Mouse (Mus musculus) neural tube, embryonic 10.5 days (tissue): Measurements from ENCODE around the gene Gm26897.

ENCODE experiments used
- DNase-seq: peaks from one replicate; pipeline ENCODE4 v3.0.0-alpha.2; 2017; ENCODE audit warnings: low spot score; ENCODE audit errors: extremely low spot score

Gene Gm26897

DNA sequence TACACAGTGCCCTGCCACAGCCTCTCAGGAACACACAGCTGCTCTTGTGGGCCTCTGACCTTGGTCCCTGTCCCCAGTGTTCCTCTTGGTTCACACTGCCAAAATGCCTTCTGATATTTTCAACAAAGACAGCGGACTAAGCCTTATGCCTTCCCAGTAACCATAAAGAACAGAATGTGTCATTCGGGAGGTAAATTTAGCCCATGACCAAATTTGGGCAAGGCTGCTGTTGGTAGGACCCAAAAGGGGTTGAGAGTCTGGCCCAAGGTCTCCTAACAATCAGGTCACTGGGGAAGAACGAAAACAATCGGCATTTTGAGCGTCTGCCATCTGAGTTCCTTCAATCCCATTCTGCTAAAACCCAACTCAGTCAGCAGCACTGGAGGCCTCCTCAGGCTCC, 15.9 kb downstream of the Gm26897 start:
- DNase-seq = no peak

DNA sequence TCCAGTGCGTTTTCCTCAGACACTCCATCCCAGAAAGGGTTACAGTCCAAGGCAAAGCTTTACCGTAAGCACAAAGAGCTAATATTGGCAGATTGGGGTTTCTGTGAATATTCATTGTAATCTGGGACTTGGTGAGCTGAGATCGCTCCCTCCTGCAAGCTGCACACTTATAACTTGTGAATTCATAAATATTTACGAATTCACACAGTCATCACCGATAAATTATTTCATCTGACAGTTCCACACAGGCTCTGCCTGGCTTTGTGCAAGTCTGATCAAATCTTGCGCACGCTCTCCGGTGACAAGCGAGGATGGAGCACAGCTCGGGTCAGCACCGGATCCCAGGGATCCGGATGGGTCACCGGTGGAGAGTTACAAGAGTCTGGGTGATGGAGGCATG, 16.4 kb downstream of the Gm26897 start:
- no peak for DNase-seq

DNA sequence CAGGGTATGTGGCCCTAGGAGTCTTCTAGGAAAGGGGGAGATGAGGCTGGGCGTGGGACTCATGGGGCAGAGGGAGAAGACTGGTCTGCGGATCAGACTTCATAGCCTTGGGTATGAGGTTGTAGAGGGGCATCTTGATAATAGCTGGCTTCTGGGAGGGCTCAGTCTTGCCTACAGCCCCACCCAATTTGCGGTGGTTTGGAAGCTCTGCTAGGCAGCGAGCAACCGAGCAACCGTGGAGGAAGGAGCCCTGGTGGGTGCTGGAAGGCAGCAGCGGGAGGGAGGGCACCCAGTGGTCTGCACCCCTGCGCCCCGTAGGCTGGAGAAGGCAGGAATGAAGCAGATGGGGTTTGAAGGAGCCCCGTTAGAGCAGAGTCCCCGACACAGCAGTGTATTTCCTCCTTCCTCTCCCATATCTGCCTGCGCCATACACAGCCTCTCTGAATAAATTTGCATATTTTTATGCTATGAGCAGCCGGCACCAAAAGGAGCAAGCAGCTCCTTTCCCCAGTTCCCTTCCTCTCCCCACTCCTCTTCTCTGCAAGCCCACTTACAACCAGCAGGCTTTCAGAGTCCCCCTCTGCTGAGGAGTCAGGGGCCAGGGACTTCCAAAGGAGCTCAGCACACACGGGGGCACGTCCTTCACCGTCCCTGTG, 20.9 kb downstream of the Gm26897 start:
- no peak for DNase-seq

DNA sequence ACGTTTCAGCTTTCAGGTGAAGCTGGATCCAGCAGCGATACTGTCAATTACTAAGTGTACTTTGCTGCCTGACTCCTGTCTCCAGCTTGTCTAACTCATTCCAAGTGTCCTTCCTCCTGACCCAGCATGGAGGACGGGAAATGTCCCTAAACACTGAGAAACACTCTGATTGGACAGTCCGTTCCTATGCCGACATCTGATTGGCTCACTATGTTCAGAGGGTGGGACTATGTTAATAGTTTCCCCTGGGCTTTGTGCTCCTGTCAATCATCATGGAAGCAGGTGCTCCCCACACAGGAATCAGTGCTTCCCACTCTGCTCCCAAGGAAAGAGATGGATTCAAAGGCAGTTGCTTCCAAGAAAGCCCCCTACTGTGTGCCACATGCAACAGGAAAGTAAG, 21.6 kb downstream of the Gm26897 start:
- DNase-seq = peak; percentile 58

DNA sequence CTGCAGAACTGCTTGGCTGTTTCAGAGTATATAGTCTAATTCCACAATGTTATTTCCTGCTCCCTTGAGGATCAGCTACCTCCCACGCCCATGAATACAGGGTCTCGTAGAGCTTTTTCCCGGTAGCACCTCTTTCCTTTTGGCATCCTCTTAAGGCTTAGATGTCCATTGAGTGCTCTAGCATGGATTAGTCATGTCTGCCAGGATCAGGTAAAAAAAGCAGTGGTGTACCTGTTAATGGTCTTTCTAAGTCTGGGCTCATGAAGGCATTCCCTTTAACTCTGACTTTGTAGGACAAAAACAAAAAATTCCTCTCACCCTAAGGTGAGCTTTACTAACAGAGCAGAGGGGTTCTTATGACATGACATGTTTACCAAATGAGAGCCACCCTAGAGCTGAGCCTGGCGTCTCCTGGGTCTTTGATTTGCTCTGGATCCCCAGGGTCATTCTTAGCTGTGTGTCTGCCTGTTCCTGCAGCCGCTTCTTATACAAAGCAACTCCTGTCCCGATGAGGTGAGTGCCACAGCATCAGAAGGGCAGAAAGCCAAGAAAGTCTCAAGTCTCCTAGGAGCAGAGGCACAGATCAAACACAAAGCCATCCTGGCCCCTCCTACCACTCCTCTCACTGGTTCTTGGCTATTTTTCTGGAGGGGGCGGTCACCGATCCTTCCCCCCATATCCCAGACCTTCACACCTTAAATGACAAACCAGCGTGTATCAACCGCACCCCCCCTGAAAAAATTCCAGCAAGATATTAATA, 27.2 kb downstream of the Gm26897 start:
- peak; percentile 32 for DNase-seq

DNA sequence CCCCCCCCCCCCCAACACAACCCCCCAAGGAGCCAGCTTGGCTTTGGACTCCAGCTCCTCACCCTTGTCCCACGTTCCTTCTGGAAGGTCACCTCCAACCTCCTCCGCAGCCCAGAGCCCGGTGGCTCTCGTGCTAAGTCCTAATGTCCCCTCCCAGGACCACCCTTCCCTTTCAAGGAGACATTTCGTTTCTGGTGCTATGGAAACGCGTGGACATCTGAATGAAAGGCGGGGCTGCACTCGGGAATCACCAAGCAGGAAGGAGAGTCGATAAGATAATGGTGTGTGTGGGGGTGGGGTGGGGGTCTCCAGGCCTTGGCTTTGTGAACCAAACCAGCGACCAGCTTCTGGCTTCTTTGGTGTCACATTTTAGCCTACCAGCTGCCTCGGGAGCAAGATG, 27.9 kb downstream of the Gm26897 start:
- peak; percentile 65 for DNase-seq

DNA sequence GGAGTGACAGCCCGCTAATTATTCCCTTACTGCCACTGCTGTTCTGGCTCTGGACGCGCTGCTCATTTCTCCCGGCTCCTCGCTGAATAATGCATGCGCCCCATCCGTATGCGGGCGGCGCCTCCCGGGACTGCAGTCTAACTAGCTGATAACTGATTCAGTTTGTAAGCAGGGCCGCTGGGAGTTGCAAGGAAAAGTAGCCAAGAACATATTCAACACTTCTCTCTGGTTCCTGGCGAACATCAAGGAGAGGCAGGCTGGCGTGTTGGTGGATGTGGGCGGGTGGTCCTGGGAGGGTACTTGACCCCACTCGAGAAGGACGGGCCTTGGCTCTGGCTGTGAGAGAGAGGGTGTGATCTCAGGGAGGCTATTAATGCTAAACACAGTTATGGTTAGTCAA, 28.4 kb downstream of the Gm26897 start:
- DNase-seq = peak; percentile 71

DNA sequence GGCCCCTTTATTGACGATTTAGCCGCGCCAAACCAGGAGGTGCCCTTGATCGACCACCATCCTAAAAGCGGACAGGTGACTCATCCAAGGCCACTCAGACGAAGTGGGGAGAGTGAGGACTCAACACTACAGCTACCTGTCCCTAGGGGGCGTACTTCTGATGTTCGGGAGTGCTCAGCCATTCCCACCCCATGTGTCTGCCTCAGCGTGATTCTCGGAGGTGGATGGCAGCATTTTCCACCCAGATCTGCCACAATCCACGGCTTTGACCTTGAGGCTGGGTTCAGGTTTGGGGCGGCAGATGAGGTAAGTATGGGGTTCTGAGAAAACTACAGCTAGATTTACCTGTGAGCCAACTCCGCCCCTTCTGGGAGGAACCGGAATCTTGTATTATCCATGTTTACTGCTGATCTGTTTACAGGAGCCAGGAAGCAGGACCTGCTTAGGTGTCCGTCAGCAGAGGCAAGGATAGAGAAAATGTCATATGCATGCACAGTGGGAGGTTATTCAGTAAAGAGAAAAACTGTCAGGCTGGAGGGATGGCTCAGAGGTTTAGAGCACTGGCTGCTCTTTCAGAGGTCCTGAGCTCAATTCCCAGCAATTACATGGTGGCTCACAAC, 32.1 kb downstream of the Gm26897 start:
- DNase-seq = no peak

DNA sequence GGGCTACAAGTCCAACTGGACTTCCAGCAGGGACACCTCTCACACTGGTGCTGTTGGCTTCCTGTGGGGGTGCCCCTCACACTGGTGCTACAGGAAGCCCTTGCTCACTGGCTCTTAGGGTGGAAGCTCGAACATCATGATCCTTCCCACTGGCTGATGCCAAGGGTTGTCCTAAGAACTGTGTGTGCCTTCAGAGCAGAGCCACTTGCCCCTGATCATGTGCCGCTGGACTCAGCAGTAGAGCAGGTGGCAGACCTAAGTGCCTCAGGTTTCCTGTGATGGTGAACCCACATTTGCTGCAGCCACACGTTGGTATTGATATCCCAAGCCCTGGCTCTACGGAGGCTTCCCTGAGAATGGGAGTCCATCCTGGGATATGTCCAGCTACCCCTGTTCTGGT, 33.0 kb downstream of the Gm26897 start:
- no peak for DNase-seq

DNA sequence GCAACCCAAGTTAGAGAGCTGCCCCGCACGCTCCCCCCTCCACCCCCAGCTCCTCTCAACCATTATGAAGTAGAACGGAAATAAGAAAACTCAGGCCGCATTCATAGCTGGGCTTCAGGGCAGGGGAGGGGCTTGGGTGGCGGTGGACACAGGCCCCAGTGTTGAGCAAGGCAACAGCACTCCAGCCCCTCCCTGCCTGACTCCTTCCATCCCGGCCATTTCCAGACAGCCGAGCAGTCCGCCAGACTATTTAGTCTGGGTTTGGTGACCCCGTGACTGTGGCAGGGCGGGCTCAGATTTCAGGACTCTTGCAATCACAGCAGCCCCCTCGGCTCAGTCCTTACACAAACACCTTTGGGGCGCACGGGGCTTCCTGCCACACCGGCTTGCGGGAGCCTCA, 36.5 kb downstream of the Gm26897 start:
- DNase-seq = peak; percentile 71

DNA sequence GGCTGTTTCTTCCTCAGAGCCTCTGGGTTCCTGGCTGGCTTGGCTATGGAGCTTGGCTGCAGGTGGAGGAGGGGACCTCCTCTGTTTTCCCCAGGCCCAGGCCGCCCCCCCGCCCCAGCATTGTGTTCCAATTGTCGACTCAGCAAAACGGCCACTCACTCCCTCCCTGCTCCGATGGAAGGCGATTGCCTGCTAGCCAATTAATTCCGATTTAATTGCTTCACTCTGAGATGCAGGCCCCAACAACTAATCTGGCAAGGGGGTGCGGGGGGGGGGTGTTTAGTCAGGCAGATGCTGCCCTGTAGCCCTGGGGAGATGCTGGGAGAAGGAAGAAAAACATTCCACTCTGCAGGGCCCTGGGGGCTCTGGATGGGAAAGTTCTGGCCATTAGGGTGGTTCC, 38.4 kb downstream of the Gm26897 start:
- no peak for DNase-seq

DNA sequence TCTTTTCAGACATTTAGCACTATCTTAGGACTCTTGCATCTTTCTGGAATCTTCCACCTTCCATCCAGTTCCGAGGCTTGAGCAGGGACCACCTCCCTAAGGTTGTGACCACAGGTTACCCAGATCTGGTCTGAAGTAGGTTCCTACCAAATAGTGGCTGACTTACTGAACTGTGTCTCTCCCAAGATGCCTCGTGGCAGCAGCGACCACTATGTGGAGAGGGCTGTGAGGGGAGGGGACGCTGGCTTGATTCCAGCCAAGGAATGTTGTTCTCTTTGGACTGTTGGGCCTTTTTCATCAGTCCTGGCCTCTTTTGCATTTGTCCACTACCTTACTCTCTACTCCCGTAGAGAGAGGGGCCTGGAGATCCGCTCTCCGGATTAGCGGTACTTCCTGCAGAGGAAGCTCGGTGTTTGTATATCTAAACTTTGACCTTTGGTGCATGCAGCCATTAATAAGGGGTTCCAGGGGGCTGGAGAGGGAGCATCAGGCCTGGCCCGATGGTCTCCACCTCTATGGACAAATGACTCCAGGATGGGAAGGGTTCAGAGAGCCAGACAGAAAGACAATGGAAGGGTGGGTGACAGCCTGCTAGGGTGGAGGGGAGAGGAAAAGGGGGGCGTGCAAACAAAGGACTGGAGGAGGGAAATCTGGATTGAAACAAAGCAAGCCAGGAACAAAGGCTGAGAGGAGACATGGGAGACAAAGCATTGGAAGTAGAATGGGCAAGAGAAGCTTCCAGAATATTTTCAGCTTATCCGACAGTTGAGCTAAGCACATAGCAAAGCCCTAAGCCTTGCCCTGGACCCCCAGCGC, 39.1 kb downstream of the Gm26897 start:
- peak; percentile 31 for DNase-seq

DNA sequence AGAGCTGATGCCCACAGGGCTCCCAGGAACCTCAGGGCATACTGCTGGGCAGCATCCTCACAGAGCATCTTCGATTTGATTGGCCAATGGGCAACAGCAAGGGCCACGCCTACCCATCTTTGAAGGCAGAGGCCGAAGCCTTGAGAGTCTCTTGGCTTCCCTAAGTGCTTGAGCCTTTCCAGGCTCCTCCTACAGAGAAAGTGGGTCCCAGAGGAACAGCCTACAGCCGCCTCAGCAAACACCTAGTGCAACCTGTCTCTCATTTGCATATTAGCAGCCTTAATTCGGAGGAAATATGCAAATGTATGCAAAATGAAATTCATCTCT, 39.6 kb downstream of the Gm26897 start:
- peak; percentile 27 for DNase-seq

DNA sequence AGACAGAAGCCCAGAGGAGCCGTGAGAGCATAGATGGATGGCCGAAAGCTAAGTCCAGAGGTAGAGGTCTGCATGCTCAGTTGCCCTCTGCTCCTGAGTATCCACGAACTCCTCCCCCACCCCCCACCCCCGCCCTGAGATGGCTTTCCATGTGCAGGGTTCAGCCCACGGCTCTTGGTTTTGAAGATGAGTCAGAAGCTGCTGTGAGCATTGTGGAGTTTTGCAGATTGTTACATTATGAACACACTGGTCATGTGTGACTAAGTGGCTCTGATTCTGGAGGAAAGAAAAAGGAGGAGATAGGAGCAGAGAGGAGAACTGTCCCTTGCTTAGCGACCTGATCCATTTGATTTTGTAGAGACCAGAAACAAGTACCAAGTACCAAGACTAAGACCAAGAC, 42.5 kb downstream of the Gm26897 start:
- no peak for DNase-seq

DNA sequence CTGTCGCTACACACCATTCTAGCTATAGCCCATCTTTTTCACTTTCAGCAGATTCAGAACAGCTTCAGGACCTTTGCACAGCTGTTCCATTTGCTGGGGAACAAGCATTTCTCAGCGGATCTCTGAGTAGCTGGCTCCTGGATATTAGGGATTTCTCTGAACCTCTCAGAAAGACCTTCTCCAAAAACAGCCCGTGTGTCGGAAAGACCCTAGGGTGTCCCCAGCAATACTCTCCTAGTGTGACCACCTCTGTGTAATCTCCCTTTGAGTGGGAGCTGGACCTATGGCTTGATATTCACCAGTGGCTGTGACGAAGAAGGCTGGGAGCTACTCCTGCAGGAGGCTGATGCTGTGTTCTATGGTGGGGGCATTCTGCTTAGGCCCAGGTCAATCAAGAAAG, 44.4 kb downstream of the Gm26897 start:
- DNase-seq = no peak

DNA sequence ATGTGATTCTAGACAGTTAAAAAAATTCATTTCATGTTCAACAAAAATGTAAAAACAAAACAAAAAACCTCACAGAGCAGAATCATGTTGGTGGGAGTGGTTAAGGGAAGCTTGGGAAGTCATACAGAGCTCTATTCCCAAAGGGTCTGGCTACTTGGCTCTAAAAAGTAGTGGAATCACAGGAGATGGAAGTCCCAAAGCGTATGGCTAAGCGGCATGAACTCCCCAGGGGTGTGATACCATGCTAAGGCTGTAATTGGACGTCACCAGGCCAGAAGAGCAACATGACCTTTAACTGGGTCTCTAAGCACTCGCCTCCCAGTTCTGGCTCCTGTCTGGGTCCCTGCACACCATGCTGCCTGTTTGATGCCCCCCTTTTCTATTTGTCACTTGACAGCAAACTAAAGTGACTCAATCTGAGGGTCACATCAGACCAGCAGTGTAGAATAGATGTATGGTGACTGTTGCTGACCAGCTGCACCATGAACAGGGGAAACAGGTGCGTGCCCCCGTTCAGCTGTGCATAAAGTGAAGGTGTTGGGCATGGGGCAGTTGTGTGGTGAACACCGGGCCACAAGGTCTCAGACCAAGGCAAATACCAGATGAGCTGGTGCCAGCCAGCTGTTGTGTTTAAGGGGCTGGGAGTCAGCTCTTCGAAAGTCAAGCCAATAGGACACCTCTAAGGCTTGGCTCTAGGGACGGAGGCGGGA, 46.2 kb downstream of the Gm26897 start:
- no peak for DNase-seq
